Mouse (Mus musculus) thymus, postnatal 10 days (tissue): ENCODE data around the gene Cfap57.

Source experiments
- DNase-seq, 2 experiments: peaks; one replicate each; pipeline ENCODE4 v3.0.0; 2021; ENCODE audit warnings: low spot score in 2 of 2

Cfap57 gene

GRCm38 (mm10) chr4:118620279-118620966, at the start of gene Cfap57, which contains the start of gene Ebna1bp2:
Gene Cfap57, minus strand, starts transcription at chr4:118620777.
Gene Ebna1bp2, plus strand, starts transcription at chr4:118620799.
- peak; percentile 87 to 90 for DNase-seq

- DNase-seq, result no peak
Measured at GRCm38 (mm10) chr4:118658652-118659051, 38.1 kb upstream of the Cfap57 start, which contains the start of gene Olfr62. Gene Olfr62, plus strand, starts transcription at chr4:118658952.

- peak in 1 of 2 experiments; percentile 66 for DNase-seq
Measured at GRCm38 (mm10) chr4:118645234-118645633, 24.7 kb upstream of the Cfap57 start.

- no peak for DNase-seq
Measured at GRCm38 (mm10) chr4:118642346-118643190, 22.0 kb upstream of the Cfap57 start.

- DNase-seq, result no peak
Measured at GRCm38 (mm10) chr4:118630261-118630660, 9.7 kb upstream of the Cfap57 start.

- DNase-seq, result no peak
Measured at GRCm38 (mm10) chr4:118621781-118622180, 1.2 kb upstream of the Cfap57 start.

- DNase-seq, result no peak
Measured at GRCm38 (mm10) chr4:118620967-118621320, 367 bp upstream of the Cfap57 start.

GRCm38 (mm10) chr4:118615412-118615811, 5.2 kb downstream of the Cfap57 start:
- DNase-seq, result no peak

- peak in 1 of 2 experiments; percentile 27 for DNase-seq
Measured at GRCm38 (mm10) chr4:118612619-118613018, 8.0 kb downstream of the Cfap57 start.

GRCm38 (mm10) chr4:118609836-118610235, 10.7 kb downstream of the Cfap57 start:
- DNase-seq, result no peak

GRCm38 (mm10) chr4:118604065-118604464, 16.5 kb downstream of the Cfap57 start:
- DNase-seq, result no peak

- DNase-seq, result no peak
Measured at GRCm38 (mm10) chr4:118589733-118590130, 30.8 kb downstream of the Cfap57 start.

GRCm38 (mm10) chr4:118589053-118589732, 31.4 kb downstream of the Cfap57 start:
- no peak for DNase-seq

GRCm38 (mm10) chr4:118582629-118583028, 37.9 kb downstream of the Cfap57 start:
- no peak for DNase-seq

- DNase-seq, result no peak
Measured at GRCm38 (mm10) chr4:118581508-118581907, 39.1 kb downstream of the Cfap57 start.

GRCm38 (mm10) chr4:118579313-118579712, 41.3 kb downstream of the Cfap57 start:
- peak in 1 of 2 experiments; percentile 57 for DNase-seq

GRCm38 (mm10) chr4:118576097-118576496, 44.5 kb downstream of the Cfap57 start:
- DNase-seq, result peak; percentile 33 to 83

GRCm38 (mm10) chr4:118571441-118571840, 49.1 kb downstream of the Cfap57 start:
- no peak for DNase-seq

- DNase-seq, result no peak
Measured at GRCm38 (mm10) chr4:118569320-118569719, 51.3 kb downstream of the Cfap57 start.

GRCm38 (mm10) chr4:118568709-118569108, 51.9 kb downstream of the Cfap57 start:
- no peak for DNase-seq

GRCm38 (mm10) chr4:118566161-118566676, 54.4 kb downstream of the Cfap57 start:
- DNase-seq, result peak; percentile 14 to 72

- DNase-seq, result no peak
Measured at GRCm38 (mm10) chr4:118564926-118565279, 55.7 kb downstream of the Cfap57 start.
